Mouse (Mus musculus): Measurements from ENCODE around the gene Ssbp3. TPM values are rescaled to one million over a fixed set of nuclear protein-coding genes. Genes with fewer than 3 reads are reported as not detected.

Ssbp3 gene
- polyA plus RNA-seq, 1 experiment from 2014 or later = 81.5 TPM

- H3K36me3 ChIP-seq (ENCODE audit: control insufficient read depth, insufficient read depth, low read length) = peaks cover 85% of the 10 kb centered on the region
- WGBS = 71% methylated on average over 3 of the region's 3 CpGs
- no peaks in the 10 kb centered on the region for H3K27me3 ChIP-seq (ENCODE audit: control insufficient read depth, insufficient read depth, low read length)
- H3K27ac ChIP-seq (ENCODE audit: low read depth, low read length) = no peak overlapping the region
- ATAC-seq (ENCODE audit: low FRiP score, low TSS enrichment) = no peak
- H3K9ac ChIP-seq (ENCODE audit: low read depth, low read length) = no peak overlapping the region
- H3K4me3 ChIP-seq (ENCODE audit: low read length) = no peak overlapping the region
- H3K4me2 ChIP-seq (replicated peaks; ENCODE audit: low read depth, low read length) = no peak overlapping the region
- peaks cover 10% of the 10 kb centered on the region; the same call in 1 of the 2 replicates for H3K4me1 ChIP-seq (ENCODE audit: control insufficient read depth, insufficient read depth, low read length)
- no peaks in the 10 kb centered on the region for H3K9me3 ChIP-seq (ENCODE audit: control insufficient read depth, low read length)
These were observed 12.4 kb downstream of the Ssbp3 start for GRCm38 (mm10) chr4:106922919-106923318.

- Histone ChIP-seq H3K4me3 (ENCODE audit: low read length) (no peak overlapping the region), H3K9me3 (ENCODE audit: control insufficient read depth, low read length) (no peaks in the 10 kb centered on the region), H3K27ac (ENCODE audit: low read depth, low read length) (no peak overlapping the region), H3K27me3 (ENCODE audit: control insufficient read depth, insufficient read depth, low read length) (no peaks in the 10 kb centered on the region), H3K36me3 (ENCODE audit: control insufficient read depth, insufficient read depth, low read length) (peaks cover 88% of the 10 kb centered on the region), H3K4me1 (ENCODE audit: control insufficient read depth, insufficient read depth, low read length) (peaks cover 10% of the 10 kb centered on the region; the same call in 1 of the 2 replicates), H3K9ac (ENCODE audit: low read depth, low read length) (no peak overlapping the region), H3K4me2 (replicated peaks; ENCODE audit: low read depth, low read length) (no peak overlapping the region)
- 89% methylated on average over 4 of the region's 4 CpGs for WGBS
- no peak for ATAC-seq (ENCODE audit: low FRiP score, low TSS enrichment)
These were observed 13.7 kb downstream of the Ssbp3 start for GRCm38 (mm10) chr4:106924175-106924574.

- Histone ChIP-seq H3K4me1 (ENCODE audit: control insufficient read depth, insufficient read depth, low read length) (peaks cover 10% of the 10 kb centered on the region; the same call in 1 of the 2 replicates), H3K9me3 (ENCODE audit: control insufficient read depth, low read length) (no peaks in the 10 kb centered on the region), H3K27ac (ENCODE audit: low read depth, low read length) (no peak overlapping the region), H3K27me3 (ENCODE audit: control insufficient read depth, insufficient read depth, low read length) (no peaks in the 10 kb centered on the region), H3K36me3 (ENCODE audit: control insufficient read depth, insufficient read depth, low read length) (peaks cover 84% of the 10 kb centered on the region), H3K9ac (ENCODE audit: low read depth, low read length) (no peak overlapping the region), H3K4me3 (ENCODE audit: low read length) (no peak overlapping the region), H3K4me2 (replicated peaks; ENCODE audit: low read depth, low read length) (no peak overlapping the region)
- WGBS = 85% methylated on average over 10 of the region's 10 CpGs
- ATAC-seq (ENCODE audit: low FRiP score, low TSS enrichment) = no peak
These were observed 14.4 kb downstream of the Ssbp3 start for GRCm38 (mm10) chr4:106924888-106925287.

GRCm38 (mm10) chr4:106926401-106926800 lies 15.9 kb downstream of the Ssbp3 start:
- no peaks in the 10 kb centered on the region for H3K27me3 ChIP-seq (ENCODE audit: control insufficient read depth, insufficient read depth, low read length)
- H3K9me3 ChIP-seq (ENCODE audit: control insufficient read depth, low read length) = no peaks in the 10 kb centered on the region
- no peak for ATAC-seq (ENCODE audit: low FRiP score, low TSS enrichment)
- no peak overlapping the region for H3K27ac ChIP-seq (ENCODE audit: low read depth, low read length)
- H3K4me1 ChIP-seq (ENCODE audit: control insufficient read depth, insufficient read depth, low read length) = peaks cover 8% of the 10 kb centered on the region; the same call in 1 of the 2 replicates
- H3K4me3 ChIP-seq (ENCODE audit: low read length) = no peak overlapping the region
- peaks cover 82% of the 10 kb centered on the region for H3K36me3 ChIP-seq (ENCODE audit: control insufficient read depth, insufficient read depth, low read length)
- H3K4me2 ChIP-seq (replicated peaks; ENCODE audit: low read depth, low read length) = no peak overlapping the region
- 92% methylated on average over 9 of the region's 9 CpGs for WGBS
- H3K9ac ChIP-seq (ENCODE audit: low read depth, low read length) = no peak overlapping the region

DNA sequence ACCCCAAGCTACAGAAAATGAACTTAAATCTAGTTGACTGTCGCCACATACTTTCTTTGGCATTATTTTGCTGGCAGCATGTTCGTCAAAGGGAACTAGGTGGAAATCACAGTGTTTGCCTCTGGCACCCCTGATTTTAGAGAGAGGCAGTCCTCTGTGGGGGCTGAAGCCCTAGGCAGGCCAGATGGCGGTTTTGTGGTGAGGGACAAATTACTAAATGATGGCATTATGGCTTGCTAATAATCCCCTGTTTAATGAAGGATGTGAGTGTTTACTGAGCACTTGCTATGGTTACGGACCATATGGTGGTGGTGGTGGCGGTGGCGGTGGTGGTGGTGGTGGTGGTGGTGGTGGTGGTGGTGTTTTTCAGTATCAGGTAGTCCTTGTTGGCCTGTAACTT lies 16.5 kb downstream of the Ssbp3 start:
- no peak overlapping the region for H3K9ac ChIP-seq (ENCODE audit: low read depth, low read length)
- H3K27me3 ChIP-seq (ENCODE audit: control insufficient read depth, insufficient read depth, low read length) = no peaks in the 10 kb centered on the region
- no peak overlapping the region for H3K4me2 ChIP-seq (replicated peaks; ENCODE audit: low read depth, low read length)
- WGBS = 84% methylated on average over 6 of the region's 6 CpGs
- 0 out of 2 replicates have a peak, but pooled peaks cover 5% of the 10 kb centered on the region for H3K4me1 ChIP-seq (ENCODE audit: control insufficient read depth, insufficient read depth, low read length)
- peaks cover 82% of the 10 kb centered on the region for H3K36me3 ChIP-seq (ENCODE audit: control insufficient read depth, insufficient read depth, low read length)
- no peak overlapping the region for H3K27ac ChIP-seq (ENCODE audit: low read depth, low read length)
- ATAC-seq (ENCODE audit: low FRiP score, low TSS enrichment) = no peak
- H3K4me3 ChIP-seq (ENCODE audit: low read length) = no peak overlapping the region
- H3K9me3 ChIP-seq (ENCODE audit: control insufficient read depth, low read length) = no peaks in the 10 kb centered on the region

- H3K4me1 ChIP-seq (ENCODE audit: control insufficient read depth, insufficient read depth, low read length) = peaks cover 17% of the 10 kb centered on the region; the same call in 1 of the 2 replicates
- ATAC-seq (ENCODE audit: low FRiP score, low TSS enrichment) = no peak
- no peak overlapping the region for H3K4me3 ChIP-seq (ENCODE audit: low read length)
- no peak overlapping the region for H3K9ac ChIP-seq (ENCODE audit: low read depth, low read length)
- WGBS = 82% methylated on average over 7 of the region's 7 CpGs
- H3K4me2 ChIP-seq (replicated peaks; ENCODE audit: low read depth, low read length) = no peak overlapping the region
- H3K9me3 ChIP-seq (ENCODE audit: control insufficient read depth, low read length) = no peaks in the 10 kb centered on the region
- peaks cover 78% of the 10 kb centered on the region for H3K36me3 ChIP-seq (ENCODE audit: control insufficient read depth, insufficient read depth, low read length)
- no peaks in the 10 kb centered on the region for H3K27me3 ChIP-seq (ENCODE audit: control insufficient read depth, insufficient read depth, low read length)
- no peak overlapping the region for H3K27ac ChIP-seq (ENCODE audit: low read depth, low read length)
These were observed 18.5 kb downstream of the Ssbp3 start for GRCm38 (mm10) chr4:106928961-106929360.

- H3K27ac ChIP-seq (ENCODE audit: low read depth, low read length) = no peak overlapping the region
- ATAC-seq (ENCODE audit: low FRiP score, low TSS enrichment) = no peak
- H3K4me2 ChIP-seq (replicated peaks; ENCODE audit: low read depth, low read length) = no peak overlapping the region
- H3K9ac ChIP-seq (ENCODE audit: low read depth, low read length) = no peak overlapping the region
- peaks cover 43% of the 10 kb centered on the region for H3K4me1 ChIP-seq (ENCODE audit: control insufficient read depth, insufficient read depth, low read length)
- no peaks in the 10 kb centered on the region for H3K9me3 ChIP-seq (ENCODE audit: control insufficient read depth, low read length)
- WGBS = 93% methylated on average over 7 of the region's 7 CpGs
- H3K27me3 ChIP-seq (ENCODE audit: control insufficient read depth, insufficient read depth, low read length) = no peaks in the 10 kb centered on the region
- H3K36me3 ChIP-seq (ENCODE audit: control insufficient read depth, insufficient read depth, low read length) = peaks cover 63% of the 10 kb centered on the region
- H3K4me3 ChIP-seq (ENCODE audit: low read length) = no peak overlapping the region
These were observed 22.1 kb downstream of the Ssbp3 start for GRCm38 (mm10) chr4:106932583-106932982.

GRCm38 (mm10) chr4:106933813-106934482 lies 23.4 kb downstream of the Ssbp3 start:
- Histone ChIP-seq H3K4me2 (replicated peaks; ENCODE audit: low read depth, low read length) (no peak overlapping the region), H3K36me3 (ENCODE audit: control insufficient read depth, insufficient read depth, low read length) (peaks cover 52% of the 10 kb centered on the region), H3K27me3 (ENCODE audit: control insufficient read depth, insufficient read depth, low read length) (no peaks in the 10 kb centered on the region), H3K9ac (ENCODE audit: low read depth, low read length) (no peak overlapping the region), H3K9me3 (ENCODE audit: control insufficient read depth, low read length) (no peaks in the 10 kb centered on the region), H3K4me1 (ENCODE audit: control insufficient read depth, insufficient read depth, low read length) (peaks cover 57% of the 10 kb centered on the region), H3K4me3 (ENCODE audit: low read length) (no peak overlapping the region), H3K27ac (ENCODE audit: low read depth, low read length) (no peak overlapping the region)
- WGBS = 70% methylated on average over 9 of the region's 9 CpGs
- ATAC-seq (ENCODE audit: low FRiP score, low TSS enrichment) = no peak

DNA sequence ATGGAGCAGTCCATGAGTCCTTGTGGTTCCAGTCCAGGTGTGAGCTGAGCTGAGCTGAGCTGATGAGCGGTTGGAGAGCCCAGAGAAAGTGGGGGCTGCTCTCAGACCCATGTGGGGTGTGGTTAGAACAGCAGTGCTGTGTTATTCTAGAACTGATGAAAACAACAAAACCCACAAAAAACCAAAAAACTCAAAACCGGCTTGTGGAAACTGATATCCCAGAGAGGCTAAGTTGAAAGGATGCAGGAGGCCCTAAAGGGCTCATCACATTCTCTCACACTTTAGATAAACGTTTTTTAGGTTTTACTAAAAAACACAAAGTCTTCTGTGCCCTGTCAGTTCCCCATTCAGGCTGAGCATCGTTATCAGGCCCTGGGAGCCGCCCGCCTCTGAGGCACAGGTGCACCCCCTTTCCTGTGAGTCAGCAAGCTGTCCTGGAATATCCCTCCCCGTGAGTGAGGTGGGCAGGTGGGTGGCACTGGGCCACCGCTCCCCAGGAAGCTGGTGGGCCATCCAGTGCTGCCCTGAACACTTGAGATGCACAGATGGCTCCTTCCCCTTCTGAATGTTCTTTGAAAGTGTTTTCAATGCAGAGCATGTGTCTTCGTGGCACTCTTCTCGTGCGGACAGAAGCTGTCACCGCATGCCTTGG lies 24.6 kb downstream of the Ssbp3 start:
- Histone ChIP-seq H3K27me3 (ENCODE audit: control insufficient read depth, insufficient read depth, low read length) (no peaks in the 10 kb centered on the region), H3K36me3 (ENCODE audit: control insufficient read depth, insufficient read depth, low read length) (peaks cover 50% of the 10 kb centered on the region), H3K9me3 (ENCODE audit: control insufficient read depth, low read length) (no peaks in the 10 kb centered on the region), H3K4me1 (ENCODE audit: control insufficient read depth, insufficient read depth, low read length) (peaks cover 68% of the 10 kb centered on the region), H3K4me3 (ENCODE audit: low read length) (no peak overlapping the region), H3K9ac (ENCODE audit: low read depth, low read length) (no peak overlapping the region), H3K4me2 (replicated peaks; ENCODE audit: low read depth, low read length) (no peak overlapping the region), H3K27ac (ENCODE audit: low read depth, low read length) (no peak overlapping the region)
- no peak for ATAC-seq (ENCODE audit: low FRiP score, low TSS enrichment)
- 64% methylated on average over 12 of the region's 12 CpGs for WGBS
